Mouse (Mus musculus) kidney, adult 2 months (tissue): ENCODE measurements around the gene Rap1a.

Experiments used
- CTCF ChIP-seq: fragments of 200-500 bp; conservative IDR thresholded peaks from 2 replicates; pipeline ENCODE4 v1.5.1; 2011; ENCODE audit warnings: low read depth, mild to moderate bottlenecking, control low read depth, low read length, moderate library complexity, mixed read lengths; ENCODE audit not compliant: insufficient read depth, insufficient read length
- POLR2A ChIP-seq: fragments of 200-500 bp; IDR thresholded peaks from one replicate; pipeline ENCODE4 v1.6.1; 2011; ENCODE audit warnings: low read depth, low read length, control low read depth

DNA sequence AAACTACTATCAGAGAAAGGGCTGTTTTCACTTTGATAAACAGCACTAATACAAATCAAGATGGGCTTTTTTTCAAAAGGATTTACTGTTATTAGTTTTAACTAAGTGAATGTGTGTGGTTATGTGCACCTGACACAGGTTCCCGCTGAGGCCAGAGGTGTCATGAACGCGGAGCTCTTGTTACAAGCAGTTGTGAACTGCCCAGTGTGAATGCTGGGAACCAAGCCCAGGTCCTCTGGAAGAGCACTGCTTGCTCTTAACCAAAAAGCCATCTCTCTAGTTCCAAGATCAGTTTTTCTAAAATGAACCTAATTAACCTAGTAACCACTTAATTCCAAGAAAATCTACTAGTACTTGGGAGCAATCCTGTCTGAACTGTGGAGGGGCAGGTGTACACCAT lies 23.1 kb downstream of the Rap1a start:
- no peak for TF ChIP-seq CTCF
- TF ChIP-seq POLR2A, result no peak
